Mouse (Mus musculus): ENCODE results near the gene Actn4. TPM values are rescaled to one million over a fixed set of nuclear protein-coding genes. Genes with fewer than 3 reads are reported as not detected.
"Not testable (repeated sequence)": the region's sequence is repeated elsewhere in the genome, so short reads cannot be mapped to it uniquely, and the experiment has no call there.

Gene Actn4
- polyA plus RNA-seq, 1 experiment from 2014 or later: 300 TPM

DNA sequence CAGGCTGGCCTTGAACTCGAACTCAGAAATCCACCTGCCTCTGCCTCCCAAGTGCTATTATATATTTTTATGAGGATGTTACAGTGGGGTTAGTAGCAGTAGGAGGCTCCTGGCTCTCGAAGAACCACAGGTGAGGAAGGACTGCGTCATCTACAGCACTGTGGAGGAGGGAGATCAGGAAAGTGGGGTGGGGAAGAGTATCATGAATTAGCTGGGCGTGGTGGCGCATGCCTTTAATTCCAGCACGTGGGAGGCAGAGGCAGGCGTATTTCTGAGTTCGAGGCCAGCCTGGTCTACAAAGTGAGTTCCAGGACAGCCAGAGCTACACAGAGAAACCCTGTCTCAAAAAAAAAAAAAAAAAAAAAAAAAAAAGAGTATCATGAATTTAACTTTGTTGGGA lies 6.0 kb upstream of the Actn4 start:
- WGBS: 93% methylated on average over 8 of the region's 8 CpGs
- H3K9ac ChIP-seq; H3K9me3 ChIP-seq; H3K4me2 ChIP-seq (replicated peaks); ATAC-seq (ENCODE audit: low FRiP score, low read depth); H3K27me3 ChIP-seq; H3K4me1 ChIP-seq; H3K27ac ChIP-seq; H3K4me3 ChIP-seq: not testable (repeated sequence)
- peaks cover 40% of the 10 kb centered on the region for H3K36me3 ChIP-seq

DNA sequence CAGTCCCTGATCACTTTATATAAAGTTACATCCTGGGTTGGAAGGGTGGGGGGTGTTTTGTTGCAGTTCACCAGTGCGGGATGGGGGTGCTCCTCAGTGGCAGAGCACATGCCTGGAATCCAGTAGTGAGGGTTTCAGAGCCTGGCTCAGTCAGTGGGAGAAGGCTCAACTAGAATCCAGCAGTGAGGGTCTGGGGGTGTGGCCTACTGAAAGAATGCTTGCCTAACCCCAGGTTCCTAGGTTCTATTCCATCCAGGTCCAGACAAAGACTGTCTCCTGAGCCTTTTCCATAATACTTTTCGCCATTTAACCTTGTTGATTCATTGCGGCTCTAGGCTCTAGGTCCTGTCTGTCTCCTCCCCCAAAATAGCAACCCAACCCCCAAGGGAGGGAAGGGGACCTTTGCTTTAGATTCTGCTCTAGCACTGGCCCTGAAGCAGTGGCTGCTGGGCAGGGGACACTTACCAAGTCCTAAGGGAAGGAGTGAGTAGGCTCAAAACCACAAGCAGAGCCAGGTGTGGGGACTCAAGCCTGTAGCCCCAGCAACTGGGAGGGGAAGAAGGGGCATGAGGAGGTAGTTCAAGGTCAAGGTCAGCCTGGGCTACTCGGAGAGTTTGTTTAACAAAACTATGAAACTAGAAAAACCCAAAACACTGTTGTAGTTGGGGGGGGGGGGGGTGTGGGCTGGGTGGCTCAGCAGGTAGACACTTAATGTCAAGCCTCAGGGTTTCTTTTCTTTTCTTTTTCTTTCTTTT lies 4.8 kb upstream of the Actn4 start:
- Histone ChIP-seq H3K4me3 (no peak overlapping the region), H3K9ac (no peak overlapping the region), H3K36me3 (peaks cover 33% of the 10 kb centered on the region), H3K27me3 (no peaks in the 10 kb centered on the region), H3K9me3 (no peaks in the 10 kb centered on the region), H3K4me2 (replicated peaks) (no peak overlapping the region), H3K4me1 (peaks cover 5% of the 10 kb centered on the region; the same call in 1 of the 2 replicates), H3K27ac (no peak overlapping the region)
- no peak for ATAC-seq (ENCODE audit: low FRiP score, low read depth)
- 66% methylated on average over 4 of the region's 4 CpGs for WGBS

DNA sequence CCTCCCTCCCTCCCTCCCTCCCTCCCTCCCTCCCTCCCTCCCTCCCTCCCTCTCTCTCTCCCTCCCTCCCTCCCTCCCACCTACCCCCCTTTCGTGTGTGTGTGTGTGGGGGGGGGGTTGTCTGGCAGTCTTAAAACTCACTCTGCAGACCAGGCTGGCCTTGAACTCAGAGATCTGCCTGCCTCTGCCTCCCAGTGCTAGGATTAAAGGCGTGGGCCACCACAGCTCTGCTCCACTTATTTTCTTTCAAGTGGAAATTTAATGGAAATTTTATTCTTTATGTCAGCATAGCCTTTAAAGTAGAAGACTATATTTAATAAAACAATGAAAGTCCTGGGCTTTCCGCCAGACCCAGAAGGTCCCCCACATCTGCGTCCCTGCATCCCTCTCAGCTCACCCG lies 4.0 kb upstream of the Actn4 start:
- 65% methylated on average over 4 of the region's 5 CpGs for WGBS
- no peak for ATAC-seq (ENCODE audit: low FRiP score, low read depth)
- no peaks in the 10 kb centered on the region for H3K9me3 ChIP-seq

DNA sequence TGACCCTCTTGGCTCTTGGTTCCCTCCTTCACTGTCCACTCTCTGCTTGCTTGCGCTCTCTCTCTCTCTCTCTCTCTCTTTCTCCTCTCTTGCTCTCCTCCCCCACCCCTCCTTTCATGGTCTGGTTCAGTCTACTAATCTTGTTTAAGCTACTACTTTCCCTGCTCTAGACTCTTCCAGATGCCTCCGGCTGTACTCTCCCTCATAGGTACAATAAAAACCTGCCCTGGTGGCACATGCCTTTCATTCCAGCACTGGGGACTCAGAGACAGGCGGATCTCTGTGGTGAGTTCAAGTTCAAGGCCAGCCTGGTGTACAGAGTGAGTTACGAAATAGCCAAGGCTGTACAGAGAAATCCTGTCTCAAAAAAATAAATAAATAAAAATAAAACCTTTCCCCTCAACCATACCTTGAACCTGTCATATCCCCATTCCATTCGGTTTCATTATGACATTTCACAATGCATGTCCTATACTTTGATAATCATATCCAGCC lies 3.3 kb upstream of the Actn4 start:
- H3K4me2 ChIP-seq (replicated peaks): no peak overlapping the region
- peaks cover 18% of the 10 kb centered on the region for H3K36me3 ChIP-seq
- no peaks in the 10 kb centered on the region for H3K27me3 ChIP-seq
- H3K4me1 ChIP-seq: peaks cover 14% of the 10 kb centered on the region
- H3K9me3 ChIP-seq: no peaks in the 10 kb centered on the region
- H3K4me3 ChIP-seq: no peak overlapping the region
- ATAC-seq (ENCODE audit: low FRiP score, low read depth): no peak
- no peak overlapping the region for H3K27ac ChIP-seq
- no peak overlapping the region for H3K9ac ChIP-seq
- WGBS: 66% methylated on average over 5 of the region's 5 CpGs

More for the DNA sequence above, 4.0 kb upstream of the Actn4 start:
- Histone ChIP-seq H3K27ac (no peak overlapping the region), H3K36me3 (peaks cover 25% of the 10 kb centered on the region), H3K4me1 (peaks cover 6% of the 10 kb centered on the region), H3K4me3 (no peak overlapping the region), H3K4me2 (replicated peaks) (no peak overlapping the region), H3K9ac (no peak overlapping the region), H3K27me3 (no peaks in the 10 kb centered on the region)

DNA sequence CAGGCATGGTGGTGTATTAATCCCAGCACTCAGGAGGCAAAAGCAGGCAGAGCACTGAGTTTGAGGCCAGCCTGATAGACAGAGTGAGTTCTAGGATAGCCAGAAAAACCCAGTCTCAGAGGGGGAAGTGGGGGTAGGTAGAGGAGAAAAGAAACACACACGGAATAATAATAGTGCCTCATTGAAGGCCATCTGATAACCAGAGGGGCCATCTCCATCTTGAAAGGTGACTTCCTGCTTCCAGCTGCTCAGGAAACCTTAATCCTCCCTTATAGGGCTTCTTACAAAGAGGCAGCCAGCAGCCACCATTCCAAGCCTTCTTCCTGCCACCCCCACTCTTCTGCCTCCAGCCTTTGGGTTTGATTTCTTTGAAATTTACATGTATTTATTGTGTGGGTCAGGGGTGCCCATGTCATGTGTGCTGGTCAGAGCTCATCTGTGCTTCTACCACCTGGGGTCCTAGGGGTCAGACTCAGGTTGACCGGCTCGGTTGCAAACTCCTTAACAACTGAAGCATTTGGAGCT lies 1.3 kb upstream of the Actn4 start:
- Histone ChIP-seq H3K4me3 (no peak overlapping the region), H3K9me3 (no peaks in the 10 kb centered on the region), H3K4me2 (replicated peaks) (no peak overlapping the region), H3K9ac (no peak overlapping the region), H3K27me3 (no peaks in the 10 kb centered on the region), H3K27ac (no peak overlapping the region), H3K4me1 (peaks cover 34% of the 10 kb centered on the region), H3K36me3 (no peaks in the 10 kb centered on the region)
- WGBS: 86% methylated on average over 3 of the region's 3 CpGs
- no peak for ATAC-seq (ENCODE audit: low FRiP score, low read depth)

DNA sequence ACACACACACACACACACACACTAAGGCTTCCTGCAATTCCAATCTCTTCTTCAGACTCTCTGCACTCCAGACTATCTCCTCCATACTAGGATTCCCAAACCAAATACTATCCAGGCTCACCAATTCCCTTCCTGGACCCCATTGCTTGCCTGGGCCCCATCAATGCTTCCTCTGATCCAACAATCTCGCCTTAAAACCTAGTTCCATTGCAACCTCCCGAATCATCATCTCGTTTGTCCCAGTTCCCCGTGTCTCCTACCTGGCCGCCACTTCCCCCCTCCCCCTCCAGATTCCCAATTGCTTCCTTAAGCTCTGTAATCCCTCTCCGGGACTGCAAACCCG lies 585 bp downstream of the Actn4 start:
- H3K27me3 ChIP-seq: no peaks in the 10 kb centered on the region
- WGBS: 1% methylated on average over 7 of the region's 7 CpGs

DNA sequence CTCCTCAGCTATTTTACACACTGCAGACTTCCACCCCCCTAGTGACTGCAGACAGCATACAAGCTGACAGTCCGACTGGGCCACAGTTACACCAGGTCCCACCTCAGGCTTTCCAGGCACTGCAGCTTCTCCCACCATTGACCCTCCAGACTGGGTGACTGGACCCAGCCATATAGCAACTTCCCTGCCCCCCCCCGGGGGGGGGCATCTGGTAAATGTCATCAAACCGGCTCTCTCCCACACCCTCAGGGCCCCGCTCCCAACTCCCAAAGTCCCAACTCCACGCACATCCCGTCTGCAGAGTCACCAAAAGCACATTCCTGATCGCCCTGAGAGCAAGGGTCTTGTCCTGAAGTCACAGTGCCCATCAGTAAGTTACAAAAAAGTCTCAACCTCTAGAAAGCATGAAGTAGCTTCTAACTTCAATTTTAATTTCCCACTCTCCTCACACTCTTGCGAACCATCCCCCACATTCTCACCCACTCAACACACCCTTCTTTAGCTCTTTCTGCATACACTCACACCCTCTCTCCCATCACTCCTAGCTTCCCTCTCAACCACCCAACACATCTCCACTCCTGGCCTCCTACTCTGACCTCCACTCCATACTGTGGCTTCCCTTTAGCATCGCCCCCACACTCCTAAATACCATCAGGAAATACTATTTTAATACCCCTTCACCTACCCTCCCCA lies 1.6 kb downstream of the Actn4 start:
- Histone ChIP-seq H3K27me3 (no peaks in the 10 kb centered on the region), H3K4me1 (peaks cover 61% of the 10 kb centered on the region), H3K36me3 (peaks cover 13% of the 10 kb centered on the region), H3K4me3 (peak overlapping the region; percentile 99), H3K4me2 (replicated peaks) (peak overlapping the region; percentile 89), H3K9ac (peak overlapping the region; percentile 97), H3K27ac (peak overlapping the region; percentile 61), H3K9me3 (no peaks in the 10 kb centered on the region)
- 17% methylated on average over 9 of the region's 9 CpGs for WGBS
- no peak for ATAC-seq (ENCODE audit: low FRiP score, low read depth)

More for the DNA sequence above, 585 bp downstream of the Actn4 start:
- Histone ChIP-seq H3K4me1 (peaks cover 51% of the 10 kb centered on the region), H3K9me3 (no peaks in the 10 kb centered on the region), H3K4me2 (replicated peaks) (peak overlapping the region; percentile 89), H3K9ac (peak overlapping the region; percentile 97), H3K36me3 (peaks cover 4% of the 10 kb centered on the region; the same call in 1 of the 2 replicates), H3K4me3 (peak overlapping the region; percentile 99), H3K27ac (peak overlapping the region; percentile 87)
- no peak for ATAC-seq (ENCODE audit: low FRiP score, low read depth)

DNA sequence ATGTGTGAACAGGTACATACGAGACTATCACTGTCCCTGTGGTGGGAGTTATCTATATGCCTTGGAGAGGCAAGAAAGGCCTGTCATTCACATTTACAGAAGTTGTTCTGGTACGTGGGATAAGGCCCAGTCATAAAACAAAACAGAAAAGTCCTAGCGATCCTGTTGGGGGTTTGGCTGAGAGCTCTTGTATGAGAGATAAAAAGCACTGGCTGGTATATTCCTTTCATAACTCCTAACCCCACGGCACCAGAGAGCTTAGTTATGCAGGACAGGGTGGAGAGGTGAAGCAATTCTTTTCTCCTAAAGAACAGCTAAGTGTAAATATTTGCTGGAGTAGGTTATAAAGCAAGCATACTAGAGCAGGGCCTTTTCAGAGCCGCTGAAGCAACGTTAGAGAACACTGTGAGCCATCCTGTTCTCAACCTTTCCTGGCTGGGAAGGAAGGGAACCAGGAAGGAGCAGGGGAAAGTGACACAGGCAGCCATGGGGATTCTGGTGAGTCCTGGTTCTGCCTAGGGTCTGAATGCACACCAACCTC lies 2.6 kb downstream of the Actn4 start:
- H3K36me3 ChIP-seq: peaks cover 13% of the 10 kb centered on the region
- no peak for ATAC-seq (ENCODE audit: low FRiP score, low read depth)
- H3K9ac ChIP-seq: peak overlapping the region; percentile 97
- peak overlapping the region; percentile 61; the same call in 1 of the 2 replicates for H3K27ac ChIP-seq
- 31% methylated on average over 6 of the region's 6 CpGs for WGBS
- peaks cover 71% of the 10 kb centered on the region for H3K4me1 ChIP-seq
- peak overlapping the region; percentile 99 for H3K4me3 ChIP-seq
- H3K9me3 ChIP-seq: no peaks in the 10 kb centered on the region
- H3K27me3 ChIP-seq: no peaks in the 10 kb centered on the region
- peak overlapping the region; percentile 89 for H3K4me2 ChIP-seq (replicated peaks)

DNA sequence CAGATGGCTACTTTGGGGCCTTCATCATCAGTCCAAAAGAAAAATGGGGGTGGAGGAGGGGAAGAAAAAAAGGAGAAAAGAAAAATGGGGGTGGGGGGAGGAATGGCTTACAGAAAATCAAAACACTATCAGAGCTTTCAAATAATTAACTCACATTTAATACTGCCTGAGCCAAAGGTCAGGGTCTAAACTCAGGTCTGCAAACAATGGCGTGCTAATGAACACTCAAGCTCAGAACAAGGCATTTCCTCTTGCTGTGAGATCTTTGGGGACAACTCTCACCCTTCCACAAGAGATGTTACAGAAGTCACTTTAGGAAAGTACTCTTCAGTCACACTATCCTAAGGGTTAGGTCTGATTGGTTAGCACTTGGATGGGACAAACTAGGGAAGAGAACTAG lies 3.4 kb downstream of the Actn4 start:
- H3K36me3 ChIP-seq: peaks cover 13% of the 10 kb centered on the region
- ATAC-seq (ENCODE audit: low FRiP score, low read depth): no peak
- H3K9me3 ChIP-seq: no peaks in the 10 kb centered on the region
- no peak overlapping the region for H3K27ac ChIP-seq
- 0 out of 2 replicates have a peak overlapping the region, but pooled peaks have one; percentile 97 for H3K9ac ChIP-seq
- H3K4me1 ChIP-seq: peaks cover 77% of the 10 kb centered on the region
- H3K27me3 ChIP-seq: no peaks in the 10 kb centered on the region
- 45% methylated on average over 1 of the region's 1 CpGs for WGBS
- H3K4me2 ChIP-seq (replicated peaks): peak overlapping the region; percentile 89
- peak overlapping the region; percentile 99 for H3K4me3 ChIP-seq

DNA sequence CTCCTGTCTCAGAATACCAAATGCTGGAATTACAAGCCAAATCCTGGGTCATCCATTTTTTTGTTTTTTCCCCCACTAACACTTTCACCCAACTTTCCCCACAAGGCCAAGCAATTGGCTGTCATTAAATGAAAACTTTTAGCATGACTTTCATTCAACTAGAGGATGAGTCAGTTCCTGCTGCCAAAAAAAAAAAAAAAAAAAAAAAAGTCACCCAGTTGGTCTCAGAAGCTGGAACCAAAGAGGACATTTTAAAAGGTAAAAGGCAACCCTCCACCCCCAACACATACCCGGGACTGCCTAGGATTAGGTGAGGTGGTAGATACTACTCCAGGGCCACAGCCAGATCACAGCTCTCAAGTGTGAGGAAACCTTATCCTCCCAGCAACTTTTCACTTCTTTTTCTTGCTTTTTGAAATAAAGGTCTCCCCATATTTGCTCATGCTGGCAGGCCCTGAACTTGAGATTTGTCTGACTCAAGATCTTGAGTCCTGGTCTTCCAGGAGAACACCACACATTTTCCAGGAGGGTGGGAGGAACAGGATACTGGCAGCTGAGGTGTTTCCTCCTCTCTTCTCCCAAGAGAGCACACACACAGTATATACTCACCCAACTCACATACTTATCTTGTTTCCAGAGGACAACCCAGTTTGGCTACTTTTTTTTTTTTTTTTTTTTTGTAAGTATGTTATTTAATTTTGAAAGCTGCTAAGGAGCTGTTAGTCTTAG lies 4.0 kb downstream of the Actn4 start:
- Histone ChIP-seq H3K4me3 (no peak overlapping the region), H3K9me3 (no peaks in the 10 kb centered on the region), H3K4me1 (peaks cover 83% of the 10 kb centered on the region), H3K27ac (no peak overlapping the region), H3K27me3 (no peaks in the 10 kb centered on the region), H3K9ac (no peak overlapping the region), H3K36me3 (peaks cover 13% of the 10 kb centered on the region), H3K4me2 (replicated peaks) (peak overlapping the region; percentile 89)
- 52% methylated on average over 1 of the region's 1 CpGs for WGBS
- ATAC-seq (ENCODE audit: low FRiP score, low read depth): no peak

DNA sequence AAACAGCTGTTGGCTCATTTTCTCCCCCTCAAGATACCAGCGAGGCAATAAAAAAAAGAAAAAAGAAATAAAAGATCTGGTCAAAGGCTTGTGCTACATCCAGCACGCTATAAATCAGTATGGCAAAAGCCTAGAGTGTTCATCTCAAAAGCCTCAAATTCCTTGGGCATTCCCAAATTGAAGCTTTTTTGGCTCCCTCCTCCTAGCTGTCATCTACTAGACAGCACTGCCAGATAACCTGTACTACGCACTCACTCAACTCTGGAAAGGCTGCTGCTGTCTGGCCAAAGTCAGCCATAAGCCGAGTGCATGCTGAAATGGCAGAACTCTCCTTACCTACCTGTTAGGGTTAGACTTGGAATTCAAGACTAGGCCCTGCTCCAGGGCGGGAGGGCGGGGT lies 4.9 kb downstream of the Actn4 start:
- Histone ChIP-seq H3K27me3 (no peaks in the 10 kb centered on the region), H3K4me1 (peaks cover 88% of the 10 kb centered on the region), H3K36me3 (peaks cover 13% of the 10 kb centered on the region), H3K9ac (no peak overlapping the region), H3K27ac (peak overlapping the region; percentile 39; the same call in 1 of the 2 replicates), H3K4me3 (no peak overlapping the region), H3K9me3 (no peaks in the 10 kb centered on the region), H3K4me2 (replicated peaks) (no peak overlapping the region)
- WGBS: 72% methylated on average over 6 of the region's 6 CpGs
- no peak for ATAC-seq (ENCODE audit: low FRiP score, low read depth)

Data from limb, embryonic 13.5 days (tissue).